Mouse (Mus musculus): ENCODE data around the gene Wwox.

Wwox gene

GRCm38 (mm10) chr8:114670801-114671200 lies 231.3 kb downstream of the Wwox start:
- no peak for DNase-seq (ENCODE audit: low spot score)

GRCm38 (mm10) chr8:114671237-114671674 lies 231.8 kb downstream of the Wwox start:
- no peak for DNase-seq (ENCODE audit: low spot score)

- no peak for DNase-seq (ENCODE audit: low spot score)
Observed at GRCm38 (mm10) chr8:114673416-114673815, 234.0 kb downstream of the Wwox start.

GRCm38 (mm10) chr8:114675151-114675550 lies 235.7 kb downstream of the Wwox start:
- no peak for DNase-seq (ENCODE audit: low spot score)

DNA sequence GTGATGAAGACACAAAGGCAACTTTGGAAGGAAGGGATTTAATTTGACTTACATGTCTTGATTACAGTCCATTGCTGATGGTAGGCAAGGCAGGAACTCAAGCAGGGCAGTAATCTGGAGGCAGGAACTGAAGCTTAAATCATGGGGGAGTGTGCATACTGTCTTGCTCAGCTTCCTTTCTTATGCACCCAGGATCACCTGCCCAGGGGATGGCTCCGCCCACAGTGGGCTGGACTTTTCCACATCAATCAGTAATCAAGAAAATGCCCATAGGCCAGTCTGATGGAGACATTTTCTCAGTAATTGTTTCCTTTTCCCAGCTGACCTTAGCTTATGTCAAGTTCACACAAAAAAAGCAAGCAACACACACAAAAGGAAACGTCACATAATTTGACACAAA lies 237.5 kb downstream of the Wwox start:
- DNase-seq (ENCODE audit: low spot score): no peak

GRCm38 (mm10) chr8:114677551-114678127 lies 238.2 kb downstream of the Wwox start:
- no peak for DNase-seq (ENCODE audit: low spot score)

DNA sequence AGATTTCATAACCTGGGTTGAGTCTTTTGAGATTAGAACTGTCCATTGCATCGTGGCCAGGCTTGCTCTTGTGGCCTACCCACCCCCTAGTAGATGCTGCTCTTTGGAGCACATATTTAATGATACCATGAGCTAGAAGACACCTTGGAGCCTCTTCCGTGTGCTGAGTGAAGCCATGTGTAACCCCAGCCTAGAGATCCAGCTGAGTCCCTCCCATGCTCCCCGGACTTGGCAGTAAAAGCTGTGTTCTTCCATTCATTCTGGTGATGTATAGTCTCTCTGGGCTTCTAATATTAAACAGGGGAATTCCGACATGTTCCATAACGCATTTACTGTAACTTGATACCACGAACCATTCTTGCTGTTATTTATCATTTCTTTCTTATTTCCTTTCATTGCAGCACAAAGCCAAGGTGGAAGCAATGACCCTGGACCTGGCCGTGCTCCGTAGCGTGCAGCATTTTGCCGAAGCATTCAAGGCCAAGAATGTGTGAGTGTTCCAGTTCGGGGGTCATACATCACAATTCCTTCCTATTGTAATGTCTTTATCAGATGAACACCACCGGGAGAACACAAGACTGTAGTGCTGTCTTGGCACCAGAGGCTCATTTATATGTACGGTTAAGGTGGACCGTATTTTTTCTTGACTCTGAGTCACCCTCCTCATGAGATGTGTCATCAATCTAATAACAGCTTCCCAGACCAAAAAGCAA lies 240.1 kb downstream of the Wwox start:
- DNase-seq (ENCODE audit: low spot score): no peak

DNA sequence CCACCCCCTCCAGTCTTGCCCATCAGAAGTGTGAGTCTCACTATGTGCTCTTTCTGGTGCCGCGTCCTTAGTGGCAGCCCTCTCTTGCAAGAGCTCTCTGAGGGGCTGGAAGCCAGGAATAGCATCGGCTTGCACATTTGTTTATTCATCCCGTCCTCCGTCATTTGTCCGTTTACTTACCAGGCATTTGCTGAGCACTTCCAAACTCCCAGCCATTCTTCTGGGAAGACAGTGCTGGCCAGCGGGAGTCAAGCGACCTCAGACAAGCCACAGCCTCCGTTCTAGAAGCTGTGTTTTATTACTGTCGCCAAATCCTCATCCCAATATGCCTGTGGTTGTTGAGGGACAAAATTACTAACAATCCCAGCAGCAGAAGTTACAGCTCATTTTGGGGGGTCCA lies 241.7 kb downstream of the Wwox start:
- no peak for DNase-seq (ENCODE audit: low spot score)

GRCm38 (mm10) chr8:114682166-114682565 lies 242.7 kb downstream of the Wwox start:
- DNase-seq (ENCODE audit: low spot score): no peak

- no peak for DNase-seq (ENCODE audit: low spot score)
Observed at GRCm38 (mm10) chr8:114684046-114684702, 244.7 kb downstream of the Wwox start.

- DNase-seq (ENCODE audit: low spot score): no peak
Observed at GRCm38 (mm10) chr8:114686462-114686861, 247.0 kb downstream of the Wwox start.

- DNase-seq (ENCODE audit: low spot score): no peak
Observed at GRCm38 (mm10) chr8:114688732-114689131, 249.3 kb downstream of the Wwox start.

DNA sequence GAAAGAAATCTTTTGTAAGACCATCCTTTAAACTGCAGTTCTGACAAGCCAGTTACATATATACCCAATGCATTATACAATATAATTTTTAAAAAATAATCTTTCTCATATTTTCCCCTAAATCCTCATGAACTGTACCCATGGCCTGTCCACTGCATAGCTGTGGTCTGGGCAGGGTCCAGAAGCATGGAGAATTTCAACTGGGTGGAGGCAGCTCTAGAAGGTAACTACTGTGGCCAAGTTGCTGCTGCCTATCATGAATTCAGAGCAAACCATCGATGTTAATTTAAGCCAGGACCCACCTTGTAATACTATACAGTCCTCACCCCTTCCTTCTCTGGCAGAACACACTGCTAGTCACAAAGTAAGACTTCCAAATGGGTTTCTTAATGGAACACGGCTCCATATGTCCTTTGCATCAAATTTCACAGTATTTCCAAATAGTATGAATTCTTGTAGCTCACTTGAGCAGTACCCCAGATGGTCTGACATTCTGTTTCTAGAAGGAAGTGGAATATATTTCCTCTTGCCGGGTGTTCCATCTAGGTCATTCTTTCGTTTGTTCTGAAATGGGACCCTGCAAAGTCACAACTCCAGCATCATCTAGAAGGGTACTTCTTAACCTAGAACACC lies 255.2 kb downstream of the Wwox start:
- no peak for DNase-seq (ENCODE audit: low spot score)

GRCm38 (mm10) chr8:114703517-114703916 lies 264.1 kb downstream of the Wwox start:
- DNase-seq (ENCODE audit: low spot score): no peak

GRCm38 (mm10) chr8:114707538-114708138 lies 268.2 kb downstream of the Wwox start:
- DNase-seq (ENCODE audit: low spot score): no peak

GRCm38 (mm10) chr8:114715318-114716070 lies 276.0 kb downstream of the Wwox start:
- no peak for DNase-seq (ENCODE audit: low spot score)

DNA sequence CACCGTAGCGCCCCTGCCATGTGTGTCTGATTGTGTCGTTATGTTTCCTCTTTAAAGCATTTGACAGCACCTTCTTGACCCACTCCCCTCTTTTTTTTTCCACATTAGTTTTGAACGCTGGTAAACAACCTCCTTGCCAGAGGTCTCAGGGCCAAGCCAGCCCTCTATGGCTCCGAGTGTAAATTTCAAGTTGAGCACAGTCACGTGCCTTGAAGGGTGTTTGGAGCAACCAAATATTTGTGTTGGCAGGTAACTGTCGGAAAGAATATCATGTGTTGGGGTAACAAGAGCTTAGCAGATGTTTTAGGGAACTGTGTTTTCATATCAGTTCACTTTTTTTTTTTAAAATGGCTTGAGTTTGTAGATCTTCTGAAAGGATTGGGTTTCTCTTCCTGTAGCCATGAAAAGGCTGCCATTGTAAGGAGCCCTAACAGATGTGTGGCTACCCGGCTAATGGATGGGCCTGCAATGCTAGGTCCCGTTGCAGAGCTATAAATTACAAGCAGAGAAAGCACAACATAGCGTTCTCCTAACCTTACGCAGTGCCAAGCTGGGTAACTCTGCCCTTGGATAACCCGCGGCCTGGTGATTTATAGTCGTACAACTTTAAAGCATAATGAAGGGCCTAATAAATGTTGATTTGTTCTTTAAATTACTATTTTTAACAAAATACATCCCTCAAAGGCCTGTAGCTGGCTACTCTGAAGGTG lies 277.2 kb downstream of the Wwox start:
- no peak for DNase-seq (ENCODE audit: low spot score)

DNA sequence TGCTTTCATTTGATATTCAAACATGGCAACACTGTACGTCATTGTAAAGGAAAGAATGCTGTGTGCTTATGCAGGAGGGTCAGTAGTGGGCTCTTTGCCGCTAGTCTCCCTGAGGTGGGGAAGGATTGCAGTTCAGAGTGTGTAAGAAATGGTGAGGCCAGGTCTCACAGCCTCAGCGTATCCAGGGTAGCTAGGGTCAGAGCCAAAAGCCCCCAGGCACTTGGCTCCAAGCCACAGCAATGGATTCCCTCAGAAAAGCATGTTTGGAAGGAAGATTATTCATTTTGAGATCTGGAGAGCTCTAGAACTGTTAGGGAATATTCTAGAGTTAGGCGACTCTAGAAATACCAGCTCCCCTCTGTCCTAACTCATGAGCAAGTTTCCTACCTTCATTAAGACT lies 279.4 kb downstream of the Wwox start:
- no peak for DNase-seq (ENCODE audit: low spot score)

- DNase-seq (ENCODE audit: low spot score): no peak
Observed at GRCm38 (mm10) chr8:114722611-114723010, 283.2 kb downstream of the Wwox start.

GRCm38 (mm10) chr8:114731260-114732140 lies 292.0 kb downstream of the Wwox start:
- DNase-seq (ENCODE audit: low spot score): no peak

Data from layer of hippocampus, adult 9-10 months (tissue).